Mouse (Mus musculus): Measurements from ENCODE around the gene Acsl5. TPM values are rescaled to one million over a fixed set of nuclear protein-coding genes. Genes with fewer than 3 reads are reported as not detected.

The Acsl5 gene
- total RNA-seq (2014; fragmentation: Nextera tagmentation) = 30.1 and 50.6 TPM in 2 replicates
- 111 and 131 TPM in 2 replicates for total RNA-seq (2017)
- polyA plus RNA-seq (2012) = 20.2 and 21.8 TPM in 2 replicates

DNA sequence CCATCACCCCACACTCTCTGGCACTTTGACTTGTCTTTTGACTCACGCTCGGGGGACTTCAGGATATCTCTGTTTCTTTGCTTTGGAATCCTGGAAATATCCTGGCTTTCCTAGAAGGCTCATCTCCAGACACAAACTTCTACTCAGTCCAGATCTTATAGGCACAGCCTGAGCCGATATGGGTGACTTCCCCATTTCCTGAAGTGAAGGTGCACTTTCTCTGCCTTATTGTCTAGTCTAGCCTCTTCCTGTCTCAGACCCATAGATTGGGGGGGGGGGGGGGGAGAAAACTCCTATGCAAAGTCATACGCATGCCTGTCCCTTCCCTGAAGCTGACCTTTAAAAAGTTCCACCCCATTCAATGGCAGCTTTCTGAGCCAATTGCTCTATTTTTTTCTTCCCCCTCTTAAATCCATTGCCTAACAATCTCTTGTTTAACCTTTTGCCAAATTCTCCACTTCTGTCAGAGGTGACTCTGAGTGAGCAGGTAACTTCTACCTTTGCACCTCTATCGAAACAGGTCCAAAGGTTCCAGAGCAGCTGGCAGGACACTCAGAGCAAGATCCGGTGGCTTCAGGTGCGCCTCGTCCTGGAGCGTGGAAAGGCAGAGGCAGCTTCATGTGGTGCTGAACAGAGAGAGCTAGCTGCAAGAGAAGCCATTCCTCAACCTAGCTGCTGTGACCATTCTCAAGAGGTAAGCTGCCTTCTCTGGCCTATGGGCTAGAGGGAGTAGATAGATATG, at the start of gene Acsl5:
Gene Acsl5, plus strand, starts transcription at position 556 of the 742 bp plus-strand sequence.
- no peak for TF ChIP-seq GATA1 (IDR thresholded peaks at IDR 0.05; ENCODE audit: borderline replicate concordance, low read length)
- no peak for TF ChIP-seq GATA2 (IDR thresholded peaks at IDR 0.05; ENCODE audit: borderline replicate concordance, low read depth, low read length)
- no peak for TF ChIP-seq TAL1 (conservative IDR thresholded peaks at IDR 0.05; ENCODE audit: low read depth, low read length)
- TF ChIP-seq POLR2AphosphoS5 (IDR thresholded peaks at IDR 0.05; ENCODE audit: insufficient replicate concordance, low read depth, low read length) = no peak
- no peak for TF ChIP-seq CTCF (IDR thresholded peaks at IDR 0.05; ENCODE audit: low read depth, low read length)
- ATAC-seq (ENCODE audit: extremely low read depth, insufficient number of reproducible peaks, low FRiP score, poor library complexity, severe bottlenecking) = no peak
- Histone ChIP-seq H3K27me3 (ENCODE audit: insufficient read depth, low read length) (peaks cover 30% of the 10 kb centered on the region), H3K36me3 (replicated peaks) (peaks cover 8% of the 10 kb centered on the region), H3K9me3 (replicated peaks) (no peaks in the 10 kb centered on the region), H3K4me3 (ENCODE audit: low read depth, low read length) (no peak within 1 kb of the TSS; the same call in 1 of the 2 replicates), H3K4me1 (ENCODE audit: insufficient read depth, low read depth, low read length) (peaks cover 41% of the 10 kb centered on the region)
- peak; percentile 10 for DNase-seq (ENCODE audit: low spot score)

DNA sequence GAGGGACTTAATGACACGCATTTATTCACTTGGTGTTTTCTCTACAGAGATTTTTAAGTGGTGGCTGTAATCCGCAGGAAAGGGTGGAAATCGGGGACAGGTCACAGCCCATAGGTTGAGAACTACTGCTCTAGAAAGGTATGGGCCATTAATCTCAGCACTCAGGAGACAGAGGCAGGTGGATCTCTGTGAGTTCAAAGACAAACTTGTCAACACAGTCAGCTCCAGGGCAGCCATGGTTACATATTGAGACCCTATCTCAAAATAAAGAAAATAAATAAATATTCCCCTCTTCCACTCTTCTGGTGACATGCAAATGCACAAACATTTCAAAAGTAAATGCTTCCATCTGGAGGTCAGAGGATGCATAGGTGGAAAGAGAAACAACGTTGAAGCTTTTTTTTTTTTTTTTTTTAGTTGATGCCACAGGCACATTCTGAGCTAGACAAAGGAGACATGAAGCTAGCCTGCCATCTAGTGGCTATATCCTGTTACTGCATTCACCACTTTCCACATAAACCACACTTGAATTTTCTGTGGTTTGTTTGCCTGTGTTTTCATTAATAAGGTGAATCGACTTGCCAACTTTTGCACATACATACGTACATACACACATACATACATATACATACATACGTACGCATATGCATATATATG, 45.1 kb upstream of the Acsl5 start:
- no peak for TF ChIP-seq POLR2AphosphoS5 (IDR thresholded peaks at IDR 0.05; ENCODE audit: insufficient replicate concordance, low read depth, low read length)
- TF ChIP-seq TAL1 (conservative IDR thresholded peaks at IDR 0.05; ENCODE audit: low read depth, low read length) = no peak
- peak; percentile 88 for TF ChIP-seq CTCF (IDR thresholded peaks at IDR 0.05; ENCODE audit: low read depth, low read length)
- Histone ChIP-seq H3K9me3 (replicated peaks) (no peaks in the 10 kb centered on the region), H3K27me3 (ENCODE audit: insufficient read depth, low read length) (peaks cover 17% of the 10 kb centered on the region), H3K4me1 (ENCODE audit: insufficient read depth, low read depth, low read length) (no peaks in the 10 kb centered on the region), H3K36me3 (replicated peaks) (no peaks in the 10 kb centered on the region), H3K4me3 (ENCODE audit: low read depth, low read length) (no peak overlapping the region)
- no peak for ATAC-seq (ENCODE audit: extremely low read depth, insufficient number of reproducible peaks, low FRiP score, poor library complexity, severe bottlenecking)
- DNase-seq (ENCODE audit: low spot score) = peak; percentile 22

- Histone ChIP-seq H3K4me1 (ENCODE audit: insufficient read depth, low read depth, low read length) (no peaks in the 10 kb centered on the region), H3K27me3 (ENCODE audit: insufficient read depth, low read length) (peaks cover 17% of the 10 kb centered on the region), H3K9me3 (replicated peaks) (no peaks in the 10 kb centered on the region), H3K4me3 (ENCODE audit: low read depth, low read length) (no peak overlapping the region), H3K36me3 (replicated peaks) (no peaks in the 10 kb centered on the region)
- no peak for TF ChIP-seq GATA2 (IDR thresholded peaks at IDR 0.05; ENCODE audit: borderline replicate concordance, low read depth, low read length)
- TF ChIP-seq GATA1 (IDR thresholded peaks at IDR 0.05; ENCODE audit: borderline replicate concordance, low read length) = no peak
- no peak for TF ChIP-seq POLR2AphosphoS5 (IDR thresholded peaks at IDR 0.05; ENCODE audit: insufficient replicate concordance, low read depth, low read length)
- TF ChIP-seq TAL1 (conservative IDR thresholded peaks at IDR 0.05; ENCODE audit: low read depth, low read length) = no peak
- TF ChIP-seq CTCF (IDR thresholded peaks at IDR 0.05; ENCODE audit: low read depth, low read length) = no peak
- no peak for ATAC-seq (ENCODE audit: extremely low read depth, insufficient number of reproducible peaks, low FRiP score, poor library complexity, severe bottlenecking)
- no peak for DNase-seq (ENCODE audit: low spot score)
These were observed 44.5 kb upstream of the Acsl5 start for GRCm38 (mm10) chr19:55207205-55207604.

GRCm38 (mm10) chr19:55207746-55208538, 43.8 kb upstream of the Acsl5 start:
- no peaks in the 10 kb centered on the region for H3K36me3 ChIP-seq (replicated peaks)
- peaks cover 15% of the 10 kb centered on the region for H3K27me3 ChIP-seq (ENCODE audit: insufficient read depth, low read length)
- no peaks in the 10 kb centered on the region for H3K4me1 ChIP-seq (ENCODE audit: insufficient read depth, low read depth, low read length)
- H3K9me3 ChIP-seq (replicated peaks) = no peaks in the 10 kb centered on the region
- ATAC-seq (ENCODE audit: extremely low read depth, insufficient number of reproducible peaks, low FRiP score, poor library complexity, severe bottlenecking) (no peak), DNase-seq (ENCODE audit: low spot score) (no peak)
- no peak for TF ChIP-seq GATA2 (IDR thresholded peaks at IDR 0.05; ENCODE audit: borderline replicate concordance, low read depth, low read length)
- TF ChIP-seq POLR2AphosphoS5 (IDR thresholded peaks at IDR 0.05; ENCODE audit: insufficient replicate concordance, low read depth, low read length) = no peak
- no peak for TF ChIP-seq TAL1 (conservative IDR thresholded peaks at IDR 0.05; ENCODE audit: low read depth, low read length)
- no peak for TF ChIP-seq GATA1 (IDR thresholded peaks at IDR 0.05; ENCODE audit: borderline replicate concordance, low read length)
- TF ChIP-seq CTCF (IDR thresholded peaks at IDR 0.05; ENCODE audit: low read depth, low read length) = no peak
- H3K4me3 ChIP-seq (ENCODE audit: low read depth, low read length) = no peak overlapping the region

- Histone ChIP-seq H3K9me3 (replicated peaks) (no peaks in the 10 kb centered on the region), H3K36me3 (replicated peaks) (no peaks in the 10 kb centered on the region), H3K27me3 (ENCODE audit: insufficient read depth, low read length) (peaks cover 13% of the 10 kb centered on the region), H3K4me3 (ENCODE audit: low read depth, low read length) (no peak overlapping the region), H3K4me1 (ENCODE audit: insufficient read depth, low read depth, low read length) (no peaks in the 10 kb centered on the region)
- ATAC-seq (ENCODE audit: extremely low read depth, insufficient number of reproducible peaks, low FRiP score, poor library complexity, severe bottlenecking) (no peak), DNase-seq (ENCODE audit: low spot score) (no peak)
- TF ChIP-seq GATA1 (IDR thresholded peaks at IDR 0.05; ENCODE audit: borderline replicate concordance, low read length) = no peak
These were observed 43.1 kb upstream of the Acsl5 start for GRCm38 (mm10) chr19:55208654-55209053.

DNA sequence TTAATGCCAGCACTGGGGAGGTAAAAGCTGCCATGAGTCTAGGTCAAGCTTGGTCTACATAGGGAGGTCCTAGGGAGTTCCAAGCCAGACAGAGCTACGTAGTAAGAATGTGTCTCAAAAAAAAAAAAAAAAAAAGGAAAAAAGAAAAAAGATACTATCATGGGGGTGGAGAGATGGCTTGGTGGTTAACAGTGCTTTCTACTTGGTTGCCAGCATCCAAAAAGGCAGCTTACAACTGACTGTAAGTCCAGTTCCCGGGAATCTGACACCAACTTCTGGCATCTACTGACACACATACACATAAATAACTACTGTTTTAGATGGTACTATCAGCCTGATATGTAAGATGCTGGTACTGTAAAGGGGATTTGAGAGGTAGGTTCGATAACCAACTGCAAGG, 42.7 kb upstream of the Acsl5 start:
- no peaks in the 10 kb centered on the region for H3K36me3 ChIP-seq (replicated peaks)
- H3K27me3 ChIP-seq (ENCODE audit: insufficient read depth, low read length) = peaks cover 13% of the 10 kb centered on the region
- H3K4me1 ChIP-seq (ENCODE audit: insufficient read depth, low read depth, low read length) = no peaks in the 10 kb centered on the region
- H3K9me3 ChIP-seq (replicated peaks) = no peaks in the 10 kb centered on the region
- TF ChIP-seq GATA2 (IDR thresholded peaks at IDR 0.05; ENCODE audit: borderline replicate concordance, low read depth, low read length) = no peak
- TF ChIP-seq GATA1 (IDR thresholded peaks at IDR 0.05; ENCODE audit: borderline replicate concordance, low read length) = no peak
- TF ChIP-seq CTCF (IDR thresholded peaks at IDR 0.05; ENCODE audit: low read depth, low read length) = no peak
- no peak for TF ChIP-seq POLR2AphosphoS5 (IDR thresholded peaks at IDR 0.05; ENCODE audit: insufficient replicate concordance, low read depth, low read length)
- DNase-seq (ENCODE audit: low spot score) (no peak), ATAC-seq (ENCODE audit: extremely low read depth, insufficient number of reproducible peaks, low FRiP score, poor library complexity, severe bottlenecking) (no peak)
- no peak overlapping the region for H3K4me3 ChIP-seq (ENCODE audit: low read depth, low read length)
